Mouse (Mus musculus) myocyte (in vitro differentiated cells): ENCODE results near the gene Gnao1. TPM values are rescaled to one million over a fixed set of nuclear protein-coding genes. Genes with fewer than 3 reads are reported as not detected.

Experiments
- H3K27me3 ChIP-seq: one replicate; pipeline ENCODE4 v1.6.1; 2011; ENCODE audit not compliant: control insufficient read depth, insufficient read depth, insufficient read length
- H3K36me3 ChIP-seq: one replicate; pipeline ENCODE4 v1.6.1; 2011; ENCODE audit not compliant: control insufficient read depth, insufficient read depth
- H3K4me2 ChIP-seq: one replicate; pipeline ENCODE4 v1.6.1; 2011; ENCODE audit warnings: low read depth, control low read depth
- H3K4me3 ChIP-seq: one replicate; pipeline ENCODE4 v1.5.1; 2011; ENCODE audit warnings: mild to moderate bottlenecking, control low read depth, moderate library complexity
- H3K79me2 ChIP-seq: one replicate; pipeline ENCODE4 v1.6.1; 2011; ENCODE audit not compliant: control insufficient read depth, insufficient read depth
- H3ac ChIP-seq: one replicate; pipeline ENCODE4 v1.6.1; 2011; ENCODE audit not compliant: control insufficient read depth, insufficient read length
- CEBPB ChIP-seq: IDR thresholded peaks from 2 replicates; pipeline ENCODE4 v1.6.1; 2011; ENCODE audit warnings: mild to moderate bottlenecking, moderate library complexity; ENCODE audit not compliant: poor library complexity, insufficient read depth, severe bottlenecking
- E2F4 ChIP-seq: IDR thresholded peaks from one replicate; pipeline ENCODE4 v1.6.1; 2011; ENCODE audit warnings: mild to moderate bottlenecking, control low read depth, moderate library complexity; ENCODE audit not compliant: insufficient read depth
- MAX ChIP-seq: IDR thresholded peaks from one replicate; pipeline ENCODE4 v1.6.1; 2011; ENCODE audit warnings: low read depth, mild to moderate bottlenecking, control low read depth
- MYOD1 ChIP-seq, 3 experiments: IDR thresholded peaks; one replicate each; pipeline ENCODE4 v1.6.1; 2011; ENCODE audit warnings: control low read depth in 2 of 3, low read depth in 2 of 3, mild to moderate bottlenecking in 2 of 3, moderate library complexity in 1 of 3; ENCODE audit not compliant: insufficient read length in 2 of 3, control insufficient read depth in 1 of 3
- MYOG ChIP-seq, 3 experiments: IDR thresholded peaks; one replicate each; pipeline ENCODE4 v1.6.1; 2011; ENCODE audit warnings: control low read depth in 2 of 3, low read depth in 2 of 3, mild to moderate bottlenecking in 2 of 3; ENCODE audit not compliant: insufficient read length in 2 of 3, control insufficient read depth in 1 of 3, insufficient read depth in 1 of 3
- POLR2A ChIP-seq: IDR thresholded peaks from one replicate; pipeline ENCODE4 v1.6.1; 2011; ENCODE audit warnings: low read depth, mild to moderate bottlenecking, control low read depth, moderate library complexity; ENCODE audit not compliant: insufficient read length
- POLR2AphosphoS2 ChIP-seq: IDR thresholded peaks from one replicate; pipeline ENCODE4 v1.6.1; 2011; ENCODE audit warnings: low read depth, control low read depth; ENCODE audit not compliant: insufficient read length
- REST ChIP-seq: IDR thresholded peaks from one replicate; pipeline ENCODE4 v1.6.1; 2011; ENCODE audit warnings: mild to moderate bottlenecking, control low read depth, moderate library complexity; ENCODE audit not compliant: insufficient read depth, insufficient read length
- SRF ChIP-seq: IDR thresholded peaks from one replicate; pipeline ENCODE4 v1.6.1; 2011; ENCODE audit warnings: low read depth; ENCODE audit not compliant: control insufficient read depth, insufficient read length
- TCF12 ChIP-seq: IDR thresholded peaks from one replicate; pipeline ENCODE4 v1.6.1; 2011; ENCODE audit warnings: mild to moderate bottlenecking, control low read depth; ENCODE audit not compliant: poor library complexity, insufficient read depth, severe bottlenecking
- TCF3 ChIP-seq: IDR thresholded peaks from one replicate; pipeline ENCODE4 v1.6.1; 2011; ENCODE audit warnings: low read depth, control low read depth; ENCODE audit not compliant: insufficient read length
- USF1 ChIP-seq: IDR thresholded peaks from one replicate; pipeline ENCODE4 v1.6.1; 2011; ENCODE audit warnings: low read depth, mild to moderate bottlenecking, control low read depth, moderate library complexity
- polyA plus RNA-seq: library from polyadenylated mRNA; unstranded; fragments of >200 nt; fragmentation: generic; extraction: Trizol; gene quantifications from one replicate; pipeline ENCODE4 v1.2.1, GENCODE M21; 2012; ENCODE audit warnings: missing spikeins

Gene Gnao1
- polyA plus RNA-seq, 1 experiment = 31.8 TPM

DNA sequence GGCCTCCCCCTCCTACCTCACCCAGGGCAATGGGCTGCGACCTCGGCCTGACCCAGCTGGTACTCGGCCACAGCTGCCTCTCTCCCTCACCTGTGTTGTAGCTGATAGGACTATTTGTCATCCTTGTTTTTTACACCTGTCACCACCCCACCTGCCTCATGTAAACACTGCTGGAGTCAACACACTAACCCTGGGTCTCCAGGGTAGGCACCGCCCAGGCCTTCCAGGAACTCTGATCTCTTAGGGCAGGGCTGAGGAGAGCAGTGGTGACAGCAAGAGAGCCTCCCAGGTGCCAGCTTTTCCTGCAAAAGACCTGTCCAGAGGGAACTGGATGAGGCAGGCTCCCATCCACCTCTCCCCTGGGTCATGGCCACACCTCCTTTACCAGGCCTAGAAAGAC, 119.5 kb downstream of the Gnao1 start:
- no peaks in the 10 kb centered on the region for H3K79me2 ChIP-seq
- H3K4me3 ChIP-seq = no peak overlapping the region
- H3K4me2 ChIP-seq = no peak overlapping the region
- TF ChIP-seq TCF12 = no peak
- TF ChIP-seq MYOG (IDR thresholded peaks at IDR 0.05; ENCODE audit: control insufficient read depth in 1 of 3, insufficient read depth in 1 of 3, insufficient read length in 2 of 3, low read depth in 2 of 3) = no peak
- TF ChIP-seq POLR2A = no peak
- TF ChIP-seq E2F4 = no peak
- no peak for TF ChIP-seq MYOD1 (IDR thresholded peaks at IDR 0.05; ENCODE audit: control insufficient read depth in 1 of 3, insufficient read length in 2 of 3, low read depth in 2 of 3)
- no peak for TF ChIP-seq USF1
- TF ChIP-seq POLR2AphosphoS2 = no peak
- no peak for TF ChIP-seq SRF
- TF ChIP-seq MAX = no peak
- TF ChIP-seq REST = no peak
- TF ChIP-seq TCF3 = no peak
- TF ChIP-seq CEBPB = no peak
- no peak overlapping the region for H3ac ChIP-seq
- H3K27me3 ChIP-seq = no peaks in the 10 kb centered on the region
- H3K36me3 ChIP-seq = no peaks in the 10 kb centered on the region

DNA sequence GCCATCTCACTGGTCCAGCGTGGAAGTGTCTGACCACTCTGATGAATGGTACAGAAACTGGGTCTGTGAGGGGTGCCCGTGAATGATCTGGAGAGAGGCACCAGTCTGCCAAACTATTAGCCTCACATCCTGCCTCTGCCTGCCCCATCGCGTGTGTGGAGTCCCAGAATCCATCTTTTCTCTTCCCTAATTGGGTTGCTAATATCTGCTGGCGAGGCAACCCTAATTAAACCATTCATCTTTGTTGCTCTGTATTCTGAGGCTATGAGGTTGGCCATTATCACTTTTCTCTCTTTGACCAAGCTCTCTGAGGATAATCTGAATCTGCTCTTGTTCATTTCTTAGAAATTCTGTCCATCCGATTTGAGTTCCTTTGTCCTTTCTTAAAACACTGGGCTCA, 121.6 kb downstream of the Gnao1 start:
- H3K79me2 ChIP-seq = no peaks in the 10 kb centered on the region
- no peak overlapping the region for H3K4me2 ChIP-seq
- no peak overlapping the region for H3K4me3 ChIP-seq
- no peak for TF ChIP-seq REST
- TF ChIP-seq MYOG (IDR thresholded peaks at IDR 0.05; ENCODE audit: control insufficient read depth in 1 of 3, insufficient read depth in 1 of 3, insufficient read length in 2 of 3, low read depth in 2 of 3) = no peak
- no peak for TF ChIP-seq POLR2A
- no peak for TF ChIP-seq SRF
- TF ChIP-seq E2F4 = no peak
- no peak for TF ChIP-seq USF1
- no peak for TF ChIP-seq TCF3
- TF ChIP-seq MYOD1 (IDR thresholded peaks at IDR 0.05; ENCODE audit: control insufficient read depth in 1 of 3, insufficient read length in 2 of 3, low read depth in 2 of 3) = no peak
- no peak for TF ChIP-seq CEBPB
- TF ChIP-seq MAX = no peak
- no peak for TF ChIP-seq POLR2AphosphoS2
- no peaks in the 10 kb centered on the region for H3K27me3 ChIP-seq
- H3K36me3 ChIP-seq = no peaks in the 10 kb centered on the region
- no peak overlapping the region for H3ac ChIP-seq

DNA sequence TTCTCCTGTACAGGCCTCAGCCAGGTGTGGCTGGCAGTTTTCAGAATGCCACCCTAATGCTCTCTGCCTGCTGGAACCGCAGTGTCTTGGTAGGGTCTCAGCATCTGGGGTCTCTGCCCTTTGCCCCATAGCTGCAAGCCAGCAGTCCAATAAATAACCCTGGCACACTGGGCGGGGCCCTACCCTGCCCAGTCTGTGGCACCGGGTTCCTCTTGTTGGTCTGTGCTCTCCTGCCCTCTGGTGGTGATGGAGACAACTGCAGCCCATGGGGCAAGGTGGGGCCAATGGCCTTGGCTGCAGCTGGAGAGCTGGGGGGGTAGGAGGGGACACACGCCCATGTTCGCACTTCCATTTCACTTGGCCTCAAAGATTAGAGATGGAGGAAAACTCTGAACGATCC, 123.1 kb downstream of the Gnao1 start:
- Histone ChIP-seq H3K36me3 (no peaks in the 10 kb centered on the region), H3K27me3 (no peaks in the 10 kb centered on the region), H3K4me2 (no peak overlapping the region), H3ac (no peak overlapping the region), H3K79me2 (no peaks in the 10 kb centered on the region), H3K4me3 (no peak overlapping the region)
- TF ChIP-seq POLR2A (no peak), CEBPB (no peak), MAX (no peak), MYOG (IDR thresholded peaks at IDR 0.05; ENCODE audit: control insufficient read depth in 1 of 3, insufficient read depth in 1 of 3, insufficient read length in 2 of 3, low read depth in 2 of 3) (peak in 1 of 3 experiments; percentile 10), MYOD1 (IDR thresholded peaks at IDR 0.05; ENCODE audit: control insufficient read depth in 1 of 3, insufficient read length in 2 of 3, low read depth in 2 of 3) (peak in 1 of 3 experiments; percentile 13)

DNA sequence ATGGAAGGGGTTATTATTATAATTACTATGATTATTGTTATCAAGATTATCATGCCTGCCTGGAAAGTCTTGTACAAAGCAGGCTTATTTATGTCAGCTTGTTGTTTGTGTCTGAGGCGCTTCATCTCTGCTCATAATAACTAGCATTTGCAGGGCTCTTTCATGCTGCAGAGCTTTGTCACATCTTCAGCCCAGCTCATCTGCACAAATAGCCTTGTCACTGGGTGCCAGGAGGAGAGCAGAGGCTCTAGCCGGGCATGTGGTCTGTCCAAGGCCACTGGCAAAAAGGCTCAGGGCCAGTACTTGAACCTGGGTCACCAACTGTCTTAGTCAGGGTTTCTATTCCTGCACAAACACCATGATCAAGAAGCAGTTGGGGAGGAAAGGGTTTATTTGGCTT, 123.5 kb downstream of the Gnao1 start:
- no peak overlapping the region for H3ac ChIP-seq
- no peaks in the 10 kb centered on the region for H3K79me2 ChIP-seq
- no peak overlapping the region for H3K4me2 ChIP-seq
- no peaks in the 10 kb centered on the region for H3K36me3 ChIP-seq
- no peak for TF ChIP-seq MYOD1 (IDR thresholded peaks at IDR 0.05; ENCODE audit: control insufficient read depth in 1 of 3, insufficient read length in 2 of 3, low read depth in 2 of 3)
- no peak for TF ChIP-seq POLR2AphosphoS2
- H3K27me3 ChIP-seq = no peaks in the 10 kb centered on the region
- H3K4me3 ChIP-seq = no peak overlapping the region

DNA sequence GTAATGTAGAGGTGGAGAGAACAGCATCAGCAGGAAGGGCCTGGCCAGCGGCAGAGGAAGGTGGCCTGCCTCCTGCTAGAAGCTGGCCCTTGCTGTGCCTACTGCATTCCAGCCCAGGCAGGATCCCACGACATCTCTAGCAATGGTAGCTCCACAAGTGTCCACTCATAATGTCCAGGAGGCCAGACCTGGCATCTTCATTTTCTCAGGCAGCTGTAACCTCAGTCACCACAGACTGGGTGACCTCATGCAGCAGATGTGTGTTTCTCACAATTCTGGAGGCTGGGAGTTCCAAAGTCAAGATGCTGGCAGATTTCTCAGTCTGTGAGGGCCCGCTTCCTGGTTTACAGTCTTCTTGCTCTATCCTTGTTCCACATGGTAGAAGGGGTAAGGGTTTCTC, 128.4 kb downstream of the Gnao1 start:
- H3ac ChIP-seq = no peak overlapping the region

More for the DNA sequence above, 128.4 kb downstream of the Gnao1 start:
- Histone ChIP-seq H3K36me3 (no peaks in the 10 kb centered on the region), H3K27me3 (no peaks in the 10 kb centered on the region), H3K79me2 (no peaks in the 10 kb centered on the region), H3K4me2 (peak overlapping the region; percentile 37), H3K4me3 (no peak overlapping the region)
- no peak for TF ChIP-seq POLR2AphosphoS2
- TF ChIP-seq TCF12 = peak; percentile 69
- no peak for TF ChIP-seq REST
- peak; percentile 35 for TF ChIP-seq POLR2A
- peak; percentile 17 for TF ChIP-seq MAX
- TF ChIP-seq MYOD1 (IDR thresholded peaks at IDR 0.05; ENCODE audit: control insufficient read depth in 1 of 3, insufficient read length in 2 of 3, low read depth in 2 of 3) = peak in 2 of 3 experiments; percentile 65 to 73
- TF ChIP-seq USF1 = no peak
- TF ChIP-seq E2F4 = no peak
- TF ChIP-seq CEBPB = peak; percentile 22; the same call in 1 of the 2 replicates
- TF ChIP-seq SRF = no peak
- TF ChIP-seq MYOG (IDR thresholded peaks at IDR 0.05; ENCODE audit: control insufficient read depth in 1 of 3, insufficient read depth in 1 of 3, insufficient read length in 2 of 3, low read depth in 2 of 3) = peak in 1 of 3 experiments; percentile 73
- peak; percentile 31 for TF ChIP-seq TCF3
